ENCODE assay signal across 14 mouse cellular contexts in the genomic region with DNA sequence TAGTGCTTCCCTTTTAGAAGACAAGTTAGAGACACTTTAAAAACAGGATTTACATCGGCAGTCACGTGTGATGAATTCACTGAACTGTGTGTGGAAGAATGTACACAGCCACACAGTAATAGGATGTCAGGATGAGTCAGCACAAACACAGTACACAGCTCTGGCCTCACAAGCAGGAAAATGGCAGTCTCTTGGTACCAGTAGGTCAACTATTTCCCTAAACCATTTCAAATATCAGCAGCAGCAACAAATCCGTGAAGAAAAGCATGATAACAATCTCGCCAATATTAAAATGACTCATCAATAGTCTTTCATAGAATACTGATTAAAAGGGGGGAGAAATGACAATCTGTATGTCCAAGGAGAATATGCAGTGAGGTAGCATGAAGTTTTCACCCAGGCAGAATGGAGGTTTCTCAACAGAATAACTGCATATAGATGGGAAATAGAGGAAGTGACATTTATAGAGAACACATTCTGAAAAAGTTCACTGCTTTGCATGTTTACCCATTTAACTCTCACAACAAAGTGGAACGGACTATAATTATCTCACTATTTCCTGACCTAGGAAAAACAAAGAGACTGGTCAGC. TPM values are rescaled to one million over a fixed set of nuclear protein-coding genes. Genes with fewer than 3 reads are reported as not detected.
A peak's percentile ranks its signal among the peaks of the same experiment; 100 is the strongest.
DNase-seq lines count a peak whose midpoint lies in the region; ATAC-seq lines count a peak whose summit lies in the region.
"Had no signal": no experiment of that assay in that cellular context is flagged by ENCODE, and none has a peak within 500 bp of the region (broad histone marks: within the 10 kb centered on the region; RNA-seq: fewer than 3 reads in every experiment).

No protein-coding gene starts in this region.

- H3K4me3 ChIP-seq in kidney, embryonic 16.5 days (ENCODE audit: low read length) = no peak overlapping the region
- no peak overlapping the region for H3K4me3 ChIP-seq in forebrain, embryonic 16.5 days (replicated peaks; ENCODE audit: low read length)
- H3K4me3 ChIP-seq: heart, adult 2 months had no signal

- H3K9me3 ChIP-seq in kidney, embryonic 16.5 days (ENCODE audit: low read length) = no peaks in the 10 kb centered on the region
- no peaks in the 10 kb centered on the region for H3K9me3 ChIP-seq in forebrain, embryonic 16.5 days (ENCODE audit: control insufficient read depth, low read length)

- 55% methylated on average over 5 of the region's 5 CpGs for WGBS in kidney, embryonic 16.5 days
- WGBS in forebrain, embryonic 16.5 days = 74% methylated on average over 5 of the region's 5 CpGs

- peak; percentile 81; the same call in 1 of the 2 replicates for ATAC-seq in kidney, embryonic 16.5 days (ENCODE audit: low FRiP score, low TSS enrichment)
- no peak for ATAC-seq in forebrain, embryonic 16.5 days
- ATAC-seq: midbrain, embryonic 16.5 days had no signal

- no peak overlapping the region for H3K27ac ChIP-seq in kidney, embryonic 16.5 days (ENCODE audit: low read length)
- H3K27ac ChIP-seq in forebrain, embryonic 16.5 days (ENCODE audit: low read length) = no peak overlapping the region
- H3K27ac ChIP-seq: heart, adult 2 months had no signal

- H3K4me1 ChIP-seq in kidney, embryonic 16.5 days (ENCODE audit: insufficient read depth, low read length) = peaks cover 8% of the 10 kb centered on the region; the same call in 1 of the 2 replicates
- no peaks in the 10 kb centered on the region for H3K4me1 ChIP-seq in forebrain, embryonic 16.5 days (replicated peaks; ENCODE audit: control insufficient read depth, insufficient read depth, low read length)

- H3K27me3 ChIP-seq in kidney, embryonic 16.5 days (ENCODE audit: insufficient read depth, low read length) = no peaks in the 10 kb centered on the region
- H3K27me3 ChIP-seq in forebrain, embryonic 16.5 days (replicated peaks; ENCODE audit: control insufficient read depth, insufficient read depth, low read length) = no peaks in the 10 kb centered on the region

- no peak overlapping the region for H3K4me2 ChIP-seq in kidney, embryonic 16.5 days (replicated peaks; ENCODE audit: low read depth, low read length)
- H3K4me2 ChIP-seq in forebrain, embryonic 16.5 days (ENCODE audit: low read length) = no peak overlapping the region

- H3K36me3 ChIP-seq in kidney, embryonic 16.5 days (ENCODE audit: insufficient read depth, low read length) = no peaks in the 10 kb centered on the region
- no peaks in the 10 kb centered on the region for H3K36me3 ChIP-seq in forebrain, embryonic 16.5 days (ENCODE audit: control insufficient read depth, insufficient read depth)

- no peak overlapping the region for H3K9ac ChIP-seq in kidney, embryonic 16.5 days (replicated peaks; ENCODE audit: low read length)
- H3K9ac ChIP-seq in forebrain, embryonic 16.5 days (replicated peaks; ENCODE audit: low read depth, low read length) = no peak overlapping the region

- no peak for DNase-seq in kidney, postnatal 25 days
- peak; percentile 81 for DNase-seq in 3T3-L1 (ENCODE audit: low read depth, low spot score)
- DNase-seq in Muller cell, postnatal 12 days (ENCODE audit: inconsistent ontology term) = peak; percentile 42
- DNase-seq in induced T-regulatory cell, adult 2 months (ENCODE audit: low read depth) = peak; percentile 64
- no peak for DNase-seq in gastrocnemius, adult 8-10 months (ENCODE audit: low spot score in 2 of 2)
- no peak for DNase-seq in yolk sac, embryonic 10.5 days (ENCODE audit: low spot score)
- DNase-seq: heart, postnatal 36 days; kidney, adult 2 months; lung, postnatal 10 days; thymus, adult 2 months had no signal

RNA-seq across cellular contexts. Expression of a gene that starts 35.2 kb away (rescaled TPM):
- polyA plus RNA-seq in kidney, embryonic 16.5 days (2015; fragmentation: Nextera tagmentation; extraction: Ambion mirVana) = 67.2 and 70.6 TPM in 2 replicates
- total RNA-seq in gastrocnemius, adult 8-10 months (2022) = 1 to 10 TPM in 1 of 4 experiments, under 1 TPM in 3; 0.27 to 1.6 (median 0.55) TPM
- 28.6 and 32.4 TPM in 2 replicates for polyA plus RNA-seq in forebrain, embryonic 16.5 days (2015; fragmentation: Nextera tagmentation; extraction: Ambion mirVana)

Comparison
In these comparisons a context has a peak if more than half of its experiments do, and no peak if none do; other contexts are left out.
1. DNase-seq: peak in 3T3-L1 (single experiment), Muller cell, postnatal 12 days (single experiment) and induced T-regulatory cell, adult 2 months (single experiment); none in kidney, postnatal 25 days (0 of 2), gastrocnemius, adult 8-10 months (0 of 2) and yolk sac, embryonic 10.5 days (single experiment).